Mouse (Mus musculus): ENCODE results near the gene Ttll9. TPM values are rescaled to one million over a fixed set of nuclear protein-coding genes. Genes with fewer than 3 reads are reported as not detected.

Gene Ttll9
- total RNA-seq, 1 experiment from 2014 or later = not detected

GRCm38 (mm10) chr2:152933614-152934013 is 28.7 kb upstream of the Ttll9 start:
- ATAC-seq (replicated peaks; ENCODE audit: insufficient number of reproducible peaks, low FRiP score, low TSS enrichment, poor library complexity, severe bottlenecking) = no peak; the same call in 1 of the 2 replicates

GRCm38 (mm10) chr2:152939846-152940245 is 22.4 kb upstream of the Ttll9 start:
- ATAC-seq (replicated peaks; ENCODE audit: insufficient number of reproducible peaks, low FRiP score, low TSS enrichment, poor library complexity, severe bottlenecking) = peak; percentile 56; the same call in 1 of the 2 replicates

- ATAC-seq (replicated peaks; ENCODE audit: insufficient number of reproducible peaks, low FRiP score, low TSS enrichment, poor library complexity, severe bottlenecking) = no peak
Measured at GRCm38 (mm10) chr2:152941106-152941505, 21.2 kb upstream of the Ttll9 start.

- ATAC-seq (replicated peaks; ENCODE audit: insufficient number of reproducible peaks, low FRiP score, low TSS enrichment, poor library complexity, severe bottlenecking) = no peak
Measured at GRCm38 (mm10) chr2:152941776-152942175, 20.5 kb upstream of the Ttll9 start.

GRCm38 (mm10) chr2:152942898-152943515 is 19.3 kb upstream of the Ttll9 start:
- no peak for ATAC-seq (replicated peaks; ENCODE audit: insufficient number of reproducible peaks, low FRiP score, low TSS enrichment, poor library complexity, severe bottlenecking)

GRCm38 (mm10) chr2:152943568-152943967 is 18.7 kb upstream of the Ttll9 start:
- ATAC-seq (replicated peaks; ENCODE audit: insufficient number of reproducible peaks, low FRiP score, low TSS enrichment, poor library complexity, severe bottlenecking) = no peak

GRCm38 (mm10) chr2:152944013-152944412 is 18.3 kb upstream of the Ttll9 start:
- ATAC-seq (replicated peaks; ENCODE audit: insufficient number of reproducible peaks, low FRiP score, low TSS enrichment, poor library complexity, severe bottlenecking) = no peak

GRCm38 (mm10) chr2:152947098-152947497 is 15.2 kb upstream of the Ttll9 start:
- no peak for ATAC-seq (replicated peaks; ENCODE audit: insufficient number of reproducible peaks, low FRiP score, low TSS enrichment, poor library complexity, severe bottlenecking)

- ATAC-seq (replicated peaks; ENCODE audit: insufficient number of reproducible peaks, low FRiP score, low TSS enrichment, poor library complexity, severe bottlenecking) = no peak
Measured at GRCm38 (mm10) chr2:152948438-152949020, 13.8 kb upstream of the Ttll9 start.

GRCm38 (mm10) chr2:152950358-152951064 is 11.8 kb upstream of the Ttll9 start:
- ATAC-seq (replicated peaks; ENCODE audit: insufficient number of reproducible peaks, low FRiP score, low TSS enrichment, poor library complexity, severe bottlenecking) = no peak

GRCm38 (mm10) chr2:152951065-152951849 is 11.0 kb upstream of the Ttll9 start, which contains the start of gene Dusp15:
Dusp15 (minus strand) TSS chr2:152951698.
- ATAC-seq (replicated peaks; ENCODE audit: insufficient number of reproducible peaks, low FRiP score, low TSS enrichment, poor library complexity, severe bottlenecking) = no peak

- ATAC-seq (replicated peaks; ENCODE audit: insufficient number of reproducible peaks, low FRiP score, low TSS enrichment, poor library complexity, severe bottlenecking) = no peak
Measured at GRCm38 (mm10) chr2:152951850-152952720, 10.2 kb upstream of the Ttll9 start.

- ATAC-seq (replicated peaks; ENCODE audit: insufficient number of reproducible peaks, low FRiP score, low TSS enrichment, poor library complexity, severe bottlenecking) = no peak
Measured at GRCm38 (mm10) chr2:152958116-152958515, 4.2 kb upstream of the Ttll9 start.

- no peak for ATAC-seq (replicated peaks; ENCODE audit: insufficient number of reproducible peaks, low FRiP score, low TSS enrichment, poor library complexity, severe bottlenecking)
Measured at GRCm38 (mm10) chr2:152965555-152965954, 3.3 kb downstream of the Ttll9 start.

- ATAC-seq (replicated peaks; ENCODE audit: insufficient number of reproducible peaks, low FRiP score, low TSS enrichment, poor library complexity, severe bottlenecking) = no peak
Measured at GRCm38 (mm10) chr2:152976991-152977390, 14.7 kb downstream of the Ttll9 start.

- no peak for ATAC-seq (replicated peaks; ENCODE audit: insufficient number of reproducible peaks, low FRiP score, low TSS enrichment, poor library complexity, severe bottlenecking)
Measured at GRCm38 (mm10) chr2:152985582-152985981, 23.3 kb downstream of the Ttll9 start.

- ATAC-seq (replicated peaks; ENCODE audit: insufficient number of reproducible peaks, low FRiP score, low TSS enrichment, poor library complexity, severe bottlenecking) = peak; percentile 42; the same call in 1 of the 2 replicates
Measured at GRCm38 (mm10) chr2:152991529-152991928, 29.2 kb downstream of the Ttll9 start.

- no peak for ATAC-seq (replicated peaks; ENCODE audit: insufficient number of reproducible peaks, low FRiP score, low TSS enrichment, poor library complexity, severe bottlenecking)
Measured at GRCm38 (mm10) chr2:152997046-152997445, 34.8 kb downstream of the Ttll9 start.

Data from monocyte, adult 5-6 weeks (primary cell).